Comparison of ENCODE assay signal across 7 mouse cellular contexts in the genomic region with DNA sequence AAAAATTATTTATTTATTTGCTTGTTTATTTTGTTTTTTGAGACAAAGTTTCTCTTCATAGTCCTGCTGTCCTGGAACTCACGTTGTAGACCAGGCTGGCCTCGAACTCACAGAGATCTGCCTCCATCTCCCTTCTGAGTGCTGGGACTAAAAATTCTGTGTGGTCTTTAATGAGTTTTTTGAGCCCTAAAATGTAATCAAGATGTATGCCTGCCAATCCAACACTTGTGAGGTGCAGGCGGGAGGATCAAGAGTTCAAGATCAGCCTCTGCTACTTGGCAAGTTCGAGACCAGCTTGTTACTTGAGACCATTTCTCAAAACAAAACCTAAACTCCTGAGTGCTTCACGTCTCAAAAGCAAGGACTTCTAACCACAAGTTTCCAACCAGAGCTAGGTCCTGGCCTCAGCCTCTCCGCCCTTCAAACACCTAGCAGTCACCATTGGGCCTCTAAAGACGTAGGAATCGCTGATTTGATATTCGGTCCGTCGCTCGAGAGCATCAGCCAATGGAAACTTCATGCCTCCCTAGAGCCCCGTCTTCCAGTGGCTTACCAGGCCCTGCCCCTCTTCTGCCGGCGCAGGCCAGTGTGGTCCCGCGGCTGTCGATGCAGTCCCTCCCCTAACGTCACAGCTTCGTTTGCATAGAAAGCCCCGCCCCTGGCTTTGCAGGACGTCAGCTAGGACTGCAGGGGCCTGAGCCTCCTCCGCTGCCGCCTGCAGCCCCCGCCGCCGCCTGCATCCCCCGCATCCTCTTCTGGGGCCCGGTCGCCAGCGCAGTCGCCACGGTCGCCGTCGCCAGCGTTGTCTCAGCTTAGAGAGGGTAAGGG. TPM values are rescaled to one million over a fixed set of nuclear protein-coding genes. Genes with fewer than 3 reads are reported as not detected.
DNase-seq lines count a peak whose midpoint lies in the region; ATAC-seq lines count a peak whose summit lies in the region.

A gene (plus strand): TSS at position 637 of the 828 bp plus-strand sequence.

- no peaks in the 10 kb centered on the region for H3K27me3 ChIP-seq in embryonic facial prominence, embryonic 11.5 days (ENCODE audit: control insufficient read depth, insufficient read depth, low read length)
- no peaks in the 10 kb centered on the region for H3K27me3 ChIP-seq in limb, embryonic 11.5 days (ENCODE audit: control insufficient read depth, insufficient read depth, low read length)
- H3K27me3 ChIP-seq in midbrain, embryonic 14.5 days (ENCODE audit: control insufficient read depth, insufficient read depth, low read length), result no peaks in the 10 kb centered on the region

- peak; percentile 97 for ATAC-seq in embryonic facial prominence, embryonic 11.5 days (replicated peaks; ENCODE audit: insufficient number of reproducible peaks, low FRiP score, low TSS enrichment, low read depth)
- ATAC-seq in limb, embryonic 11.5 days (ENCODE audit: insufficient number of reproducible peaks, low FRiP score, low TSS enrichment, low read depth), result peak; percentile 92
- peak; percentile 97 for ATAC-seq in midbrain, embryonic 14.5 days (ENCODE audit: low FRiP score, low TSS enrichment)

- H3K9ac ChIP-seq in embryonic facial prominence, embryonic 11.5 days (replicated peaks; ENCODE audit: low read length), result peak within 1 kb of the TSS; percentile 81
- peak within 1 kb of the TSS; percentile 64 for H3K9ac ChIP-seq in limb, embryonic 11.5 days (ENCODE audit: low read length)
- H3K9ac ChIP-seq in midbrain, embryonic 14.5 days (replicated peaks; ENCODE audit: low read length), result peak within 1 kb of the TSS; percentile 83

- no peaks in the 10 kb centered on the region for H3K9me3 ChIP-seq in embryonic facial prominence, embryonic 11.5 days (replicated peaks; ENCODE audit: control insufficient read depth, low read length)
- H3K9me3 ChIP-seq in limb, embryonic 11.5 days (ENCODE audit: control insufficient read depth, low read length), result no peaks in the 10 kb centered on the region
- no peaks in the 10 kb centered on the region for H3K9me3 ChIP-seq in midbrain, embryonic 14.5 days (ENCODE audit: control insufficient read depth, low read length)

- H3K4me3 ChIP-seq in embryonic facial prominence, embryonic 11.5 days (ENCODE audit: low read depth, low read length), result peak within 1 kb of the TSS; percentile 68
- H3K4me3 ChIP-seq in limb, embryonic 11.5 days (ENCODE audit: low read depth, low read length), result peak within 1 kb of the TSS; percentile 60
- peak within 1 kb of the TSS; percentile 76 for H3K4me3 ChIP-seq in midbrain, embryonic 14.5 days (replicated peaks; ENCODE audit: low read depth, low read length)

- no peak within 1 kb of the TSS for H3K27ac ChIP-seq in embryonic facial prominence, embryonic 11.5 days (replicated peaks; ENCODE audit: low read depth, low read length)
- no peak within 1 kb of the TSS for H3K27ac ChIP-seq in limb, embryonic 11.5 days (replicated peaks; ENCODE audit: low read depth, low read length)
- peak within 1 kb of the TSS; percentile 91 for H3K27ac ChIP-seq in midbrain, embryonic 14.5 days (replicated peaks; ENCODE audit: low read depth, low read length)

- peak; percentile 99 for DNase-seq in adrenal gland, postnatal 14 days
- peak; percentile 98 for DNase-seq in embryonic facial prominence, embryonic 11.5 days (ENCODE audit: low spot score)
- DNase-seq in heart, adult 11 months, result peak; percentile 100
- DNase-seq in kidney, adult 18-20 months, result peak; percentile 94
- DNase-seq in limb, embryonic 11.5 days (ENCODE audit: low spot score), result peak; percentile 97
- peak; percentile 99 for DNase-seq in midbrain, embryonic 14.5 days
- DNase-seq in spleen, adult 18-20 months, result peak; percentile 93 to 97

- no peaks in the 10 kb centered on the region for H3K36me3 ChIP-seq in embryonic facial prominence, embryonic 11.5 days (replicated peaks; ENCODE audit: control insufficient read depth, insufficient read depth, low read depth, low read length)
- H3K36me3 ChIP-seq in limb, embryonic 11.5 days (ENCODE audit: control insufficient read depth, insufficient read depth, low read length), result peaks cover 3% of the 10 kb centered on the region; the same call in 1 of the 2 replicates
- peaks cover 32% of the 10 kb centered on the region for H3K36me3 ChIP-seq in midbrain, embryonic 14.5 days (ENCODE audit: control insufficient read depth, insufficient read depth, low read length)

- 8% methylated on average over 37 of the region's 37 CpGs for WGBS in embryonic facial prominence, embryonic 11.5 days
- WGBS in limb, embryonic 11.5 days, result 7% methylated on average over 37 of the region's 37 CpGs
- 8% methylated on average over 37 of the region's 37 CpGs for WGBS in midbrain, embryonic 14.5 days

- peak within 1 kb of the TSS; percentile 95 for H3K4me2 ChIP-seq in embryonic facial prominence, embryonic 11.5 days (ENCODE audit: low read depth, low read length)
- peak within 1 kb of the TSS; percentile 84 for H3K4me2 ChIP-seq in limb, embryonic 11.5 days (ENCODE audit: low read depth, severe bottlenecking)
- peak within 1 kb of the TSS; percentile 81 for H3K4me2 ChIP-seq in midbrain, embryonic 14.5 days (ENCODE audit: low read length)

- peaks cover 3% of the 10 kb centered on the region for H3K4me1 ChIP-seq in embryonic facial prominence, embryonic 11.5 days (ENCODE audit: control insufficient read depth, insufficient read depth, low read length)
- H3K4me1 ChIP-seq in limb, embryonic 11.5 days (ENCODE audit: control insufficient read depth, insufficient read depth, low read length), result peaks cover 11% of the 10 kb centered on the region
- H3K4me1 ChIP-seq in midbrain, embryonic 14.5 days (ENCODE audit: control insufficient read depth, insufficient read depth, low read length), result peaks cover 11% of the 10 kb centered on the region

RNA-seq across cellular contexts. Expression of the gene that starts here (rescaled TPM):
- 56.2 and 75.1 TPM in 2 replicates for total RNA-seq in adrenal gland, postnatal 14 days (2021)
- polyA plus RNA-seq in embryonic facial prominence, embryonic 11.5 days (2014; fragmentation: Nextera tagmentation; extraction: Ambion mirVana), result 24.8 and 31.6 TPM in 2 replicates
- 11.6 and 12.3 TPM in 2 replicates for polyA plus RNA-seq in limb, embryonic 11.5 days (2014; fragmentation: Nextera tagmentation; extraction: Ambion mirVana)
- polyA plus RNA-seq in midbrain, embryonic 14.5 days (2014; fragmentation: Nextera tagmentation; extraction: Ambion mirVana), result 407 and 464 TPM in 2 replicates

Comparison
In these comparisons a context has a peak if more than half of its experiments do, and no peak if none do; other contexts are left out.
1. RNA of the gene that starts here (polyA plus RNA-seq): 407 to 464 TPM in midbrain, embryonic 14.5 days; 24.8 to 31.6 TPM in embryonic facial prominence, embryonic 11.5 days and 11.6 to 12.3 TPM in limb, embryonic 11.5 days; every median in the first group is over 10 times any median in the second.
2. Peak in every context shown above with its lines, with median percentiles within 50 percentile points of each other: DNase-seq, ATAC-seq, H3K4me2 ChIP-seq, H3K4me3 ChIP-seq and H3K9ac ChIP-seq.